Mouse (Mus musculus) hindbrain, postnatal 0 days (tissue): ENCODE data around the gene Lamtor3. TPM values are rescaled to one million over a fixed set of nuclear protein-coding genes. Genes with fewer than 3 reads are reported as not detected.
"Not testable (repeated sequence)": the region's sequence is repeated elsewhere in the genome, so short reads cannot be mapped to it uniquely, and the experiment has no call there.

ENCODE experiments used
- ATAC-seq: fragments of 200-750 bp; cut with Nextera tagmentation; 2 replicates; pipeline ENCODE4 v1.8.0; 2017; ENCODE audit warnings: mild to moderate bottlenecking, moderate TSS enrichment, moderate library complexity
- DNase-seq: peaks from one replicate; pipeline ENCODE4 v3.0.0-alpha.2; 2015; ENCODE audit warnings: low spot score
- H3K27ac ChIP-seq: fragments of 300-500 bp; sonication (generic); 2 replicates; pipeline ENCODE4 v1.5.1; 2014; ENCODE audit warnings: mild to moderate bottlenecking
- H3K27me3 ChIP-seq: fragments of 300-500 bp; sonication (generic); 2 replicates; pipeline ENCODE4 v1.6.1; 2014; ENCODE audit warnings: low read length, mixed read lengths; ENCODE audit not compliant: insufficient read depth
- H3K36me3 ChIP-seq: fragments of 300-500 bp; sonication (generic); 2 replicates; pipeline ENCODE4 v1.6.1; 2014; ENCODE audit warnings: low read length, mixed read lengths; ENCODE audit not compliant: insufficient read depth
- H3K4me1 ChIP-seq: fragments of 300-500 bp; sonication (generic); 2 replicates; pipeline ENCODE4 v1.6.1; 2014; ENCODE audit warnings: antibody characterized with exemption, low read length, mixed read lengths; ENCODE audit not compliant: insufficient read depth
- H3K4me2 ChIP-seq: fragments of 300-500 bp; sonication (generic); 2 replicates; pipeline ENCODE4 v1.6.1; 2014; ENCODE audit warnings: low read depth, mild to moderate bottlenecking, low read length, moderate library complexity, mixed read lengths
- H3K4me3 ChIP-seq: fragments of 300-500 bp; sonication (generic); 2 replicates; pipeline ENCODE4 v1.5.1; 2014; ENCODE audit warnings: low read length
- H3K9ac ChIP-seq: fragments of 300-500 bp; sonication (generic); replicated peaks from 2 replicates; pipeline ENCODE4 v1.6.1; 2014; ENCODE audit warnings: mild to moderate bottlenecking, low read length, moderate library complexity, mixed read lengths
- H3K9me3 ChIP-seq: fragments of 300-500 bp; sonication (generic); 2 replicates; pipeline ENCODE4 v1.6.1; 2016; ENCODE audit warnings: low read length, mixed read lengths
- CTCF ChIP-seq: IDR thresholded peaks from 2 replicates; pipeline ENCODE4 v1.5.1; 2016; ENCODE audit warnings: antibody characterized with exemption, control low read depth, low read depth
- WGBS: fragments of 180-500 bp; shearing (Covaris S2); extraction: QIAGEN DNeasy Blood & Tissue Kit; methylation state at CpG from one replicate; pipeline ENCODE4 v1.1.7; 2014; 5-methylcytosine and 5-hydroxymethylcytosine counted together
- polyA plus RNA-seq: library from polyadenylated mRNA; unstranded; fragments of >200 nt; fragmentation: Nextera tagmentation; extraction: Ambion mirVana; gene quantifications from 2 replicates; pipeline ENCODE4 v1.2.1, GENCODE M21; 2015
- total RNA-seq: library from RNA; depleted of rRNA; stranded (reverse); fragments of >200 nt; gene quantifications from 2 replicates; pipeline ENCODE4 v1.2.3, GENCODE M21; 2014

Lamtor3 gene
- total and polyA plus RNA-seq, 2 experiments from 2014 or later: 78.9 to 108 TPM

- Histone ChIP-seq H3K4me2 (no peak overlapping the region), H3K27ac (no peak overlapping the region), H3K4me3 (no peak overlapping the region), H3K27me3 (no peaks in the 10 kb centered on the region), H3K9ac (no peak overlapping the region), H3K9me3 (no peaks in the 10 kb centered on the region), H3K4me1 (no peaks in the 10 kb centered on the region; the same call in 1 of the 2 replicates), H3K36me3 (no peaks in the 10 kb centered on the region)
- ATAC-seq (no peak), DNase-seq (no peak)
- WGBS: 95% methylated on average over 4 of the region's 4 CpGs
- TF ChIP-seq CTCF: no peak
Measured at GRCm38 (mm10) chr3:137958352-137958751, 40.0 kb downstream of the Lamtor3 start.

DNA sequence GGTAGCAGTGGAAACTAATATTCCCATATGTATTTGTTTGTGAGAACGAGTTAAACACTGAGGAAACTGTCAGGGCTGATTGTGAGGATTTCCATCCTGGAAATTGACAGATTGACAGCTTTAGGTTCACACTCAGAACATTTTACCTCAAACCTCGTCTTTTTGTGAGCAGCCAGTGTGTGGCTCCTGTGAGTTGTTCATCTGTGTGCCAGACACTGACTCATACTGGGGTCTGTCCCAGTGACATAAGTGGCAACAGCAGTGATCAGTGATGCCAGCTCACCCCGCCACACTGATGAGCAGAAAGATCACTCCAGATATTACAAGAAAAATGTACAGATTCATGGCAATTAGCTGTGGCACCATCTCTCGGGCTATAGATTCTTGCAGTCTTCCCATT lies 41.1 kb downstream of the Lamtor3 start:
- H3K27me3 ChIP-seq: no peaks in the 10 kb centered on the region
- H3K9me3 ChIP-seq: no peaks in the 10 kb centered on the region
- H3K36me3 ChIP-seq: no peaks in the 10 kb centered on the region
- 82% methylated on average over 4 of the region's 4 CpGs for WGBS
- DNase-seq (no peak), ATAC-seq (no peak)
- H3K4me2 ChIP-seq: no peak overlapping the region
- H3K4me1 ChIP-seq: no peaks in the 10 kb centered on the region; the same call in 1 of the 2 replicates
- no peak overlapping the region for H3K27ac ChIP-seq
- H3K9ac ChIP-seq: no peak overlapping the region
- no peak for TF ChIP-seq CTCF
- H3K4me3 ChIP-seq: no peak overlapping the region

GRCm38 (mm10) chr3:137961736-137962385 lies 43.6 kb downstream of the Lamtor3 start:
- no peak for TF ChIP-seq CTCF
- no peaks in the 10 kb centered on the region for H3K9me3 ChIP-seq
- no peak overlapping the region for H3K4me3 ChIP-seq
- H3K27me3 ChIP-seq: no peaks in the 10 kb centered on the region
- H3K27ac ChIP-seq: no peak overlapping the region
- H3K36me3 ChIP-seq: no peaks in the 10 kb centered on the region
- WGBS: 58% methylated on average over 8 of the region's 8 CpGs
- no peak overlapping the region for H3K4me2 ChIP-seq
- H3K4me1 ChIP-seq: no peaks in the 10 kb centered on the region
- ATAC-seq (no peak), DNase-seq (no peak)
- H3K9ac ChIP-seq: no peak overlapping the region

DNA sequence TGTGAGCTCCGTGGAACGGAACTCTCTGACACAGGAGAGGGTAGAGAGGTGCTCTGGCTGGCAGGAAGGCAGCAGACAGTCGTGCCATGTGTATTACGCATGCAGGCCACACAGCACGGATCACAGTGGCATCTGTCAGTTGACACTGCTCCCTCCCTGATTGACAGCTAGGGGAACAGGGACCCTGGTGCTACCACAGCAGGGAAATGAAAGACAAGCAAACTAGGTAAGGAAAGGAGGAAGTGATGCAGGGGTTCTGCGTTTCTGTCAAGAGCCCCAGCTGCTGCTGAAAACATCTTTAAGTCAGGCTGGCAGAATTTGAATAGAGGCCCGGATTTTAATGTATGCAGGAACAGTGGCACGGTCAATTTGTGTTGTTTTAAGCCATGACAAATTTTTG lies 45.2 kb downstream of the Lamtor3 start:
- 57% methylated on average over 8 of the region's 8 CpGs for WGBS
- no peak overlapping the region for H3K9ac ChIP-seq
- no peaks in the 10 kb centered on the region for H3K9me3 ChIP-seq
- no peak overlapping the region for H3K27ac ChIP-seq
- no peaks in the 10 kb centered on the region for H3K4me1 ChIP-seq
- no peaks in the 10 kb centered on the region for H3K36me3 ChIP-seq
- no peaks in the 10 kb centered on the region for H3K27me3 ChIP-seq
- no peak for ATAC-seq
- no peak overlapping the region for H3K4me2 ChIP-seq
- H3K4me3 ChIP-seq: no peak overlapping the region
- DNase-seq: no peak
- no peak for TF ChIP-seq CTCF

DNA sequence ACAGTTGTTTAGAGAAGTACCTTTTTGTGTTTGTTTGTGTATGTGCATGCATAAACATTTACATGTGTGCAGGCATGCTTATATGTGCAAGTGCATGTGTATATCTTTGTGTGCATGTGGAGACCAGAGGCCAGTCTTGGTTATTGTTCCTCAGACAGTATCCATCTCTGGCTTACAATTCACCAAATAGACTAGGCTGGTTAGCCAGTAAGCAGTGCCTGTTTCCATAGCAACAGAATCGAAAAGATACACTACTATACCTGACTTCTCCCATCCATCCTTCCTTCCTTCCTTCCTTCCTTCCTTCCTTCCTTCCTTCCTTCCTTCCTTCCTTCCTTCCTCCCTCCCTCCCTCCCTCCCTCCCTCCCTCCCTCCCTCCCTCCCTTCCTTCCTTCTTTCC lies 45.7 kb downstream of the Lamtor3 start:
- H3K27ac ChIP-seq, H3K36me3 ChIP-seq, H3K4me1 ChIP-seq, H3K9me3 ChIP-seq, ATAC-seq, H3K9ac ChIP-seq, H3K27me3 ChIP-seq, H3K4me3 ChIP-seq, H3K4me2 ChIP-seq: not testable (repeated sequence)
- 16% methylated on average over 1 of the region's 1 CpGs for WGBS
- peak; percentile 22 for DNase-seq

DNA sequence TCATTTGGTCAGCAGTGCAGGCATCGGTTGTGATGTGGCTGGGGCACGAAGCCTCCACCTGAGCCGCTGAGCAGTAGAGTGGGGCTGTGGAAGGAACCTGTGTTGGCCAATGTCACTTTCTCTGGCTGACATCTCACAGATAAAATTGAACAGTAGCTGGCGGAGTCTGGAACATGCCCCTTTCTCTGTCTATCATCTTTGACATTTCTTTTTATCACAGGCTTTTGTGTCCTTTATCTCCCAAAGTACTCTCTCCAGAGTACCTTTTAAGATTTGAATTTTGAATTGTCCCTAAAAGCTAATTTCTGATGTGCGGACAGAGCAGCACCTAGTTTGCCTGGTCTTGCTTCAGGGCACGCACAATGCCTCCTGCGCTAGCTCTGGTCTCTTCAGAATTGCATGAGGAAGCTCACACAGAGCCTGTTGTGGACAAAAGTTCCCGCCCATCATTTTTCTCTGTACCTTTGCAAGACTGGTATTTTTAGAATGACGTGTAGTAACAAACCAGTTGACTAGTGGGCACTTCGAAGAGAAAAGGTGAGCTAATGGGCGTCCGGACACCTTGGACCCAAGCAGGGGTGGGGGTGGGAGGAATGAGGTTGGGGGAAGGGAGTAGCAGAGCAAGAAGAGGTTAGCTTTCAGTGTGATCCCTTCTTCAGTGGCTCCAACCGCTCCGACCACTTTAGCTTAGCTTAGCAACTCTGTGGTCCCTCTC lies 50.0 kb downstream of the Lamtor3 start:
- Histone ChIP-seq H3K4me2 (no peak overlapping the region), H3K27ac (no peak overlapping the region), H3K4me1 (no peaks in the 10 kb centered on the region), H3K4me3 (no peak overlapping the region), H3K36me3 (no peaks in the 10 kb centered on the region), H3K9ac (no peak overlapping the region), H3K27me3 (no peaks in the 10 kb centered on the region), H3K9me3 (no peaks in the 10 kb centered on the region)
- WGBS: 89% methylated on average over 14 of the region's 14 CpGs
- ATAC-seq (no peak), DNase-seq (no peak)
- no peak for TF ChIP-seq CTCF
